Mouse (Mus musculus): ENCODE measurements around the gene Gm49486. TPM values are rescaled to one million over a fixed set of nuclear protein-coding genes. Genes with fewer than 3 reads are reported as not detected.
"Not testable (repeated sequence)": the region's sequence is repeated elsewhere in the genome, so short reads cannot be mapped to it uniquely, and the experiment has no call there.

Gm49486 gene
- total RNA-seq, 4 experiments from 2014 or later: 0.18 to 1.2 (median 0.63) TPM

DNA sequence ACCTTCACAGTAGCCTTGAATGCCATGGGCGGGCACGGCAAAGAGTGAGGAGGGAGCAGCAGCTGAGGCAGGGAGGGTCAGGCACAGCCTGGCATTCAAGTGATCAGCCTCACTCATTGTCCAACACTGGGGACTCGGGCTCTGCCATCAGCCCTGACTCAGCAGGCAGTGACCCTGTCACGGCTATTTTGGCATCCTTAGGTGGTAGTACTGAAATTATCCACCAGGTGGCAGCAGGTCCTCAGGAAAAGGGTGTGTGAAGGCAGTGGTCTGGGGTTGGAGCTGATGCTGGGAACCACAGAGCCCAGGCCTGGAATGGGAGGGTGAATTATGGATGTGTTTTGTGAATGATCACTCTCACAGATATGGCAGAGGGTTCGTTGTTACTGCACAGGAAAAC lies 4.5 kb upstream of the Gm49486 start:
- peak; percentile 74 to 82 for DNase-seq (ENCODE audit: low spot score in 2 of 2)

DNA sequence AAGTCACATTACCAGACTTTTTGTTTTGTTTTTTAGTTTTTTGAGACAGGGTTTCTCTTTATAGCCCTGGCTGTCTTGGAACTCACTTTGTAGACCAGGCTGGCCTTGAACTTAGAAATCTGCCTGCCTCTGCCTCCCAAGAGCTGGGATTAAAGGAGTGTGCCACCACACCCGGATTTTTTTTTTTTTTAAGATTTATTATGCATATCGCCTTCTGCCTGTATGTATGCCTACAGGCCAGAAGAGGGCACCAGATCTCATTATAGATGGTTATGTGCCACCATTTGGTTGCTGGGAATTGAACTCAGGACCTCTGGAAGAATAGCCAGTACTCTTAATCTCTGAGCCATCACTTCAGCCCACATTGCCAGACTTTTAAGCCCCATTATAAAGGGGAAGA lies 3.4 kb upstream of the Gm49486 start:
- DNase-seq (ENCODE audit: low spot score in 2 of 2): not testable (repeated sequence)

DNA sequence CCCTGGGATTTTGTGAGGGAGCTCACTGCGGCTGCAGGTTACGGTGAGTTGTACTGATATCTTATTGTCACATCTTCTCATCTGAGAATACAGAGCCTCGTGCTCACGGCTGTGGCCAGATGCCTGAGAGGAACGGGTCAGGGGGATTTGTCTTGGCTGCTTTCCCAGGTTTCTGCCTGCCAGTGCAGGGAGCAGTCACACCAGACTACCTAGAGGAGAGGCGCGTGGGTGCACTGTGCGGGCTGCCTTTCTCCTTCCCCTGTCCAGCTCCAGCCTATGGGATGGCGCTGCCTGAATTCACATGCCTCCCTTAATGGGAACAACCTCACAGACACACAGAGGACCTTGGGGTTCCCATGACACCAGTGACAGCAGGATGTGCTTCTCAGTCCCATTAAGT lies 6.1 kb downstream of the Gm49486 start:
- no peak for DNase-seq (ENCODE audit: low spot score in 2 of 2)

DNA sequence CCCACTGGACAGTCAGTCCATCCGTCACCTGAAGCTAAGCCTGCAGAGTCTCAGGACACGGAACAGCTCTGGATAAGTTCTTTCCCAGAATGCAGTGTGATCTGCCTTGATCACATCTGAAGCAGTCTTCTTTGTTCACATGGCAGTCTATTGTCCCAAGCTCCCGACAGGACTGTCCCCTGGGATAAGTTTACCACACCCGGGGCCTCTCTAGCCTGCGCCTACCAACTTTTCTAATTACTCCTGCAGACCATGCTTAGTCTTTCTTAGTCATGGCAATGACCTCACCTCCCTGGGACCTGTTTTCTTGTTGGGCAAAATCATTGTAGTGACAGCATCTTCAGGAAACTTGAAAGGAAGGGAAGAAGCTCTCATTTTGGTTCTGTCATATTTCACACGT lies 8.8 kb downstream of the Gm49486 start:
- DNase-seq (ENCODE audit: low spot score in 2 of 2): no peak

DNA sequence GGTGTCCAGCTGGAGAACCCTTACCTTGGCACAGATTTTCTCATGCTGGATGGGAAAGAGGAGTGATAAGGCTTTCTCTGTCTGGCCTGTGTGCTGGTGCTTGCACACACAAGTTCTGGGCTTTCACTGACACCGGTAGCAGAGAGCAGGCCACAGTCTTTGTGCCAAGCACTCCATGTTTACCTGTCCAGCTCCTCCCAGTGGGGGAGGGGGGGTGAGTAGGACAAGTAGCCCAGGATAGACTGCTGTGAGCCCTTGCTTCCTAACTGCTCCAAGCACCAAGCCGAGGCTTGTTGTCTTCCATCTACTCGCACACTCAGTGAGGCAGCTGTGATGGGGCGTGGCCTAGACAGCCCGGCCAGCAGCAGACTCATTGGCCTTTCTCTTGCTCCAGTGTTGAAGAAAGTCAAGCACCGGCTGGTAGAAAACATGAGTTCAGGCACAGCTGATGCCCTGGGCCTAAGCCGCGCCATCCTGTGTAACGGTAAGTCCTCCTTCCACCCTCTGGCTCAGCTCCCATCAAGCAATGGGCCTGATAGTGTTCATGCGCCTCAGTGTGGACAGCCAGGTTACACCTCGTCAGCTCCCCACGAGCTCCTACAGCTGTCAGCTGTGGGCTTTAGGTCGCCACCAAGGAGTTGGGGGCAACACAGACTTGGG lies 13.5 kb downstream of the Gm49486 start:
- DNase-seq (ENCODE audit: low spot score in 2 of 2): no peak

DNA sequence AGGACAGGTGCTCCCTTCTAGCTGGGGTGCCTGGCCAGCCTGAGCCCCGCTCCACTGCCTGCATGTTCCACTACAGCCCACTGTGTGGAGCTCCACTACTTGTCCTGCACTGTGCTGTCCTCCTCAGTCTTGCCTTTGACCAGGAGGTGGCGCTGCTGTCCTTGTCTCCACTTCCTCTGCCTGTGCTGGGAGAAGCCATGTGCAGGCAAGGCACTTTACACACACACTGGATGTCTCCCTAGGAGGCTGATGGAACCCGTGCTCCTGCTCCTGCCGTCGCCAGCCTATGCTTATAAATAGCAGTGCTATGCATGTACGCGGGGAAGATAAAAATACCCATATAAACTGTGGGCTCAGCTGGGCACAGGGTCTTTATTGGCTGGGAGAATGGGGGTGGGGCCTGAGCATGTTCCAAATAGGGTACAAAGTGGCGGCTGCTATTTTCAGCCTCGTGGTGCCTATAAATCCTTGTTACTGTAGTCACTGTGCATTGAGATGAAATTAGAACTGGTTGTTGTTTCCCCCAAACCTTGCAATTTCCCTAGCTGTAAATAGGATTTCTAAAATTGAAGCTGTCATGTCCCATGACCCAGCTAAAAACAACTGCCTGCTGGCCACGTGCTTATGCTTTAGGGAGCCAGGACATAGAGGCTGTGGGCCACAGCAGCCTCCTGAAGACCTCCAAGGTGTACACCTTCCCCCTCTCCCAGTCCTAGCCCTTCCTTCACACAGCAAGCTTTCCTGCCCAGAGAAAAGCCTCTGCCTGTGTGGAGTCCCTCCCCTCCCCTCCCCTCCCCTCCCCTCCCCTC lies 14.2 kb downstream of the Gm49486 start:
- peak; percentile 90 to 98 for DNase-seq (ENCODE audit: low spot score in 2 of 2)

DNA sequence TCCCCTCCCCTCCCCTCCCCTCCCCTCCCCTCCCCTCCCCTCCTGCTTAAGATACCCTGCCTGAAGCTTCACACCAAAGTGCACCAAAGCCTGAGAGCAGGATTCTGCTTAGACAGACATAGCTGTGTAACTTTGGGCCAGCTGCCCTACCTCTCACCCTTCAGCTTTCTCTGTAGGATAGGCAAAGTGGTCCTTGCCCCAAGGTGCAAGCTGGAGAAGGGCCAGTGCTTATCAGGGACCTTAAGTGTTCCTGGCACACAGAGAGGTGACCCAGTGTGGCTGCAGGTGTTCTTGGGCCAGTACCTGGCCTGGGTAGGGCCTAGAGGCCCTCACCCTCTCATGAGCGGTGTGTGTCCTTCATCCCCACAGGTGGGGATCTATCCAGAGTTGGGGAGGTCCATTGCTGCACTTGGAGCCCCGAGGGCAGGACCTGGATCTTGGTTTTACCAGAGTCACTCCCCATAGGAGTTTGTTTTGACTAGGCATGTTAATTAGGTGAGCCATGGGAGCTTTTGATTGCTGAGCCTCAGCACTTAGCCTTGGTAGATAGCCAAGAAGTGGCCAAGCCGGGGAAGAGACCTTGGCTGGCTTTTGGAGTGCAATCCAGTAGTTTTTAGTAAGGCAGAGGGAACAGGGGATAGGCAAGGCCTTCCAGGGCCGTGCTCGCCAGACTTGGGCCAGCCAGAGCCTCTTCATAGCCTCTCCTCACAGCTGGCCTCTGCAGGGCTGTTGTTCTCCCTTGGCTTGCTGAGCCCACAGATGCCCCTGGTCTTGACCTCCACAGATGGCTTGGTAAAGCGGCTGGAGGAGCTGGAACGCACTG lies 15.1 kb downstream of the Gm49486 start:
- no peak for DNase-seq (ENCODE audit: low spot score in 2 of 2)

DNA sequence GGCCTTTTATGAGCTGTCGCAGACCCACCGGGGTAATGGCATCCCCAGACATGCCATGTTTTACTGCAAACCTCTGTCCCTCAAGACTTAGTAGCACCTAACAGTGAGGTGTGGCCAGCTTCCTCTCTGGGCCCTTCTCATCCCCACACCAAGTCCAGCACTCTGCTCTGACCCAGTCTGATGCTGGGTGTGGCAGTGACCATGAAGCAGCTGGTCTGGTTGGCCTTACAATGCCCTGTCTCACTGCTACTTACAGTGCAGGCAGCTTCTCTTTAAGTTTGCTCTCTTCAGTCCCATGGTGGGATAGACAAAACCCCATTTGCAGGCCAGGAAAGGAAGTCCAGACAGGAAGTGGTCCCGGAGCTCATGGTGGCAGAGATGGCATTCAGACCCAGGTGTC lies 16.1 kb downstream of the Gm49486 start:
- no peak for DNase-seq (ENCODE audit: low spot score in 2 of 2)

DNA sequence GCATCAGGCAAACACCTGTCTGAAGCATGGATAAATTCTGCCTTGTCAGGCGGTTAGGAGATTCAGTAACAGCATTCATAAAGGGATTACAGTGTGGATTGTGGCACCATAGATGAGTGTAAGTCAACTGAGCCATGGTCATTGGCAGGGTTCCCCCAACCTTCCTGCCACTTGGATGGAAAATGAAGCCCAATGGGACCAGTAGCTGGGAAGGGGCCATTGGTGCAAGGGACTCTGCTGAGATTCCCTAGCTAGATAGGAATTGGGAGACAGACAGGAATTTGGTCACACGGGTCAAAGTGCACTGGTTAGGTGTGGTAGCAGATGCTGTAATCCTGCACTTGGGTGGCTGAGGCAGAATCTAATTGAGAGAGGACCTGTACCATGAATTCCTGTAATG lies 21.0 kb downstream of the Gm49486 start:
- no peak for DNase-seq (ENCODE audit: low spot score in 2 of 2)

DNA sequence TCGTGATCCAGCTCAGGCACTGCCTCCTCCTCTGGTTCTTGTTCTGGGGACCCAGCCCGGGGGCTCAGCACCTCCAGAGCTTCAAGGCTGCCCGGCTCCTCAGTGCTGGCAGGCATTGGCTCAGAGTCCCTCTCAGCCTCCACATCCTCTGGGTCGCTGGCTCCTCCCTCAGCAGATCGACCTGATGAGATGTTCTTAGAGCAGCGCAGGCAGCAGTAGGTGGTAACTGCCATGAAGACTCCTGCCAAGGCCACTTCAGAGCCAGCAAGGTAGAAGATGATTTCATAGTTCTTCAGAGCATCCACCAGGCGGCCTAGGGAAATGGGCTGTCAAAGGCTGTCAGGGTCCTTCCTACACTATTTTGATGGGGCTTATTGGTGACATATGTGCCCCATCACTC lies 22.0 kb downstream of the Gm49486 start:
- DNase-seq (ENCODE audit: low spot score in 2 of 2): no peak

DNA sequence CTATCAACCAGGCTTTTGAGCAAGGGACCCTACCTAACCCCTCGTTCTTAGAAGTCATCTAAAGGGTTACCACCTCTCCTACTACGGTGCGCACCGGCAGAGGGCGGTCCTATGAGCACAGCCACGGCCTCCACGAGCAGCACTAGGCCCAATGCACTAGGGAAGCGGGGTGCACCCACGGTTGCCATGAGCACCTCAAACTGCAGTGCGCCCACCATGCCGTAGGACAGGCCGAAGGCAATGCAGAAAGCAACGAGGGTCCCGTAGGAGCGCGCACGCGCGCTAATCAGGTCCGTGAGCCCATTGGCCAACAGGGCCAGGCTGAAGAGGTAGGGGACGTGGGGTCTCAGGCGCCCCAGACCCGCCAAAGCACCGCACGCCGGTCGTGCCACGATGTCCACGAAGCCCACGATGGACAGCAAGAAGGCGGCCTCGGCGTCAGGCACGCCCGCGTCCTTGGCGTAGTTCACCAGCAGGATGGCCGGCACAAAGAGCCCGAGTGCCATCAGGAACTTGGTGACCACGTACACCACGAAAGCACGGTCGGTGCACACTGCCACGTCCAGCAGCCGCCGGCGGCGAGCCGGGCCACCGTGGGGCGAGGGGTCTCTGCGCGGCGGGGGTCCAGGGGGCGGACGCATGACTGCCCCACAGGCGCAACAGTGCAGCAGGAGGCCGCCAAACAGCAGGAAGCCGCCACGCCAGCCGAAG lies 22.7 kb downstream of the Gm49486 start:
- no peak for DNase-seq (ENCODE audit: low spot score in 2 of 2)

DNA sequence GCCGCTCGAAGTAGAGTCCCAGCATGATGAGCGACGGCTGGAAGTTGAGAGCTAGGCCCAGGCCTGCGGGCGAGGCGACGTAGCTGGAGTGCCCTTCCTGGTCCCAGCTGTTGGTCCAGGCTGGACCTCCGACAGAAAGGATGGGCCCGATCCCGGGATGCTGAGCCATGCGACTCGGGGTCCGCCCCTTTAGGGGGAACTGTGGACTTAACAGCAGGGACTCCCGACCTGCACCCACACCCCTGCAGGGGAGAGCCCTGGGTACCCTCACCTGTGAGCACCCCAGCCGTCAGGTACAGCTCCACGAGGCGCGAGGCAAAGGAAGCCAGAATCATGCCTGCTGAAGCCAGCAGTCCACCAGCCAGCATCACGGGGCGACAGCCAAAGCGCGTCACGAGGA lies 23.4 kb downstream of the Gm49486 start:
- no peak for DNase-seq (ENCODE audit: low spot score in 2 of 2)

DNA sequence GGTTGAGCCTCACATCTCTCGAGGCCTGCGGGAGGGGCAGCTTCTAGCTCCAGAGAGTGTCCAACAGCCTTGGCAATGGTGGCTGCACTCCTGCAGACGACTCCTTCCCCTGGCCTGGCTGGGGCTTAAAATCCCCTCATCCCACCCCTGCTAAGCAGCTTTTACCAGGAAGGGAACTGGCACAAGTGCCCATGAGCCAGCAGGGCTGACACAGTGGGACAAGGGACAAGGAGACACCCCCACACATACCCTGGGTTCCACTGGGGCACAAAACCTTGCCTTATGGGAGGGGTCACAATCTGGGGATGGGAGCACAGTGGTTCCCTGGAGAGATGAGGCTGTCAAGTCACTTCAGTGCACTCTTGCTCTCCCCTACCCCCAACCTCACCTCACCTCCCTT lies 25.5 kb downstream of the Gm49486 start, which contains the start of gene Slc16a8:
Gene Slc16a8, minus strand, starts transcription at position 101 of the 400 bp plus-strand sequence.
- DNase-seq (ENCODE audit: low spot score in 2 of 2): no peak

DNA sequence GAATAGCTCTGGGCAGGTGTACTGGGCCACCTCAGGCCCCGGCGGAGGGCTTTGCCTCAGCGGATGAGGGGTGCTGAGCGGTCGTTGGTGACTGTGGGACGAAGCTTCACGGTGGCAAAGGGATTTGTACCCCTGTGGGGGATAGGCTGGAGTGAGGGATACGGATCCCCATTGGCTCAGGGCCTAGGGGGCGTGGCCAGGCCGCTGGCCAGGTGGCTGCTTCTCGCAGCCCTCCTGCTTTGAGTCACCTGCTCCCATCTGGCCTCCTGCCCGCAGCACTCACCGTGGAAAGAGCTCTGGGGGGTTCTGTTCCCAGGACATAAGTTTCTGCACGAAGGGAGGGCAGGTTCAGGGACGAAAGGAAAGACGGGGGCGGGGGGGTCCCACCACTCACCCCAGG lies 29.3 kb downstream of the Gm49486 start:
- no peak for DNase-seq (ENCODE audit: low spot score in 2 of 2)

DNA sequence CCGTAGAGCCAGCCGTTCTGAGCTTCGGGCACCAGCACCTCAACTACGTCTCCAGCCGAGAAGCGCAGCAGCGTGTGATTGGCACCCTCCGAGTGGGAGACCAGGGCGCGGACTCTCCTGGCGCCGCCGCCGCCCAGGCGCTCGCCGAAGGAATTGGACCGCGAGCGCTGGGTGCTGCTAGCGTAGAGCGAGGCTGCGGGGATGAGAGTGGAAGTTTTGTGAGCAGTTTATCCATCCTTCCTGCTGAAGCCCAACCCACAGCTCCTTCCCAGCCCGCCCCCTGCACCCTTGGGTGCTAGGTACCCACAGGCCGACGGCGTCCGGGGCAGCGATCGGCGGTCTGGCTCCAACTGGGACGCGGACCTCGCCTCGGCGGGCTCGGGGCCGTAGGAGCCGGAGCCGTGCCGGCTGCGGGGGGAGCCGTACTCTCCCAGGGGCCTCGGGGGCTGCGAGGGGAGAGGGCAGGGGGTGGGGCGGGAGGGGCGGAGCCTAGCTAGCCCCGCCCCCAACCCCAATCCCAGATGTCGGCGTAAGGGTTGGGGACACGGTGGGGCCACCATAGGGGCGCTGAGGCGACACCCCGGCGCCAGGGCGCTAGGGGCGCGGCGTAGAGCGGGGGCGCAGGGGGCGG lies 32.0 kb downstream of the Gm49486 start:
- no peak for DNase-seq (ENCODE audit: low spot score in 2 of 2)

DNA sequence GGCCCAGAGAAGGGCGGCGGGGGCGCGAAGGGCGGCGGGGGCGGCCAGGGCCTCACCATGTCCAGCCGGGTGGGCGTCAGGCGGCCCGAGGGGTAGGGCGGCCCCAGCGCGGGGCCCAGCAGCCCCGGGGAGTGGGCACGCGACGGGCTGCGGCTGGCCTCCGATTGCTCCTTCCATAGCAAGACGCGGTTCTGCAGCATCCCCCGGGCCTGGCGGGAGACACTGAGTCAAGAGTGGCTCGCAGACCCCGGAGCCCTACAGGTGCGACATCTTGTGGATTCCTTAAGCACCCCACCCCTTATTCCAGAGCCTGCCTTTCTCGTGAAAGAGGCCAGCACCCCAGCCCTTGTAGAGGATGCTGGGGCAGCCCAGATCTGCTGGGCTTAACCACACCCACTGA lies 32.6 kb downstream of the Gm49486 start:
- DNase-seq (ENCODE audit: low spot score in 2 of 2): no peak

DNA sequence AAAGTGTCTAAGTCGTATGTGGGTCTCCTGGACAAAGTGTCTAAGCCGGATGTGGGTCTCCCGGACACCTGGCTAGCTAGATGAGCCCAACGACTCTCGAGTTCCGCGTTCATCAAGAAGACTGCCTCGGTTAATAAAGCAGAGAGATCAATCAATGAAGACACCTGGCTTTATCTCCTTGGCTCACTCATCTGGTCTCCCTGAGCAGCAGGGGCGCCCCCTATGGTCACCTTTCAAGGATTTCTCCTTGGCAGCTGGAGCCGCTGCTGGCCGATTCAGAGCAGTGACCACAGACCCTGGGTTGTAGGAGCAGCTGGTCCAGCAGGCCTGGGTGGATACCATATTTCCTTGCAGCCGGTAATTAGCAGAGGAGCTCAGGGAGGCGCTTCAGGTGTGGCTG lies 33.2 kb downstream of the Gm49486 start:
- no peak for DNase-seq (ENCODE audit: low spot score in 2 of 2)

DNA sequence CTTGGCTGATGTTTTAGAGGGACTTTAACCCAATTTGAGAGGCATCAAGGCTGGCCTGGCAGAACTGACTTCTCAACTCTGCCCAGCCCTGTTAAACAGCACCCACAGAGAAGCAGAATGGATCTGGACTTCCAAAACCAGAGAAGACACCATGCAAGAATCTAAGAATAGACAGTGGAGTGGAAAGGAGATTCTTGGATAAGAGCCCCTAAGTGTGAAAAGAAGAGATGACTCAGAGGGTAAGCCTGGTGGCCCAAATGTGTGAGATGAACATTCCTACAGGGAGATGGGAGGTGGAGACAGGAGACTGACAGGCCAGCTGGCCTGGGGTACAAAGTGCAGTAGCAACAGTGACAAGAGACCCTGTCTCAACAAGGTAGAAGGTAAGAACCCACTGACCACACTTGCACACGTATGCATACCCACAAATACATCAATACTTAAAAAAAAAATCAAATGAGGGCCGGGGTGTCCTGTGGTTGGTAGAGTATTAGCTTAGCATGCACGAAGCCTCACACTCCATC lies 33.7 kb downstream of the Gm49486 start:
- no peak for DNase-seq (ENCODE audit: low spot score in 2 of 2)

DNA sequence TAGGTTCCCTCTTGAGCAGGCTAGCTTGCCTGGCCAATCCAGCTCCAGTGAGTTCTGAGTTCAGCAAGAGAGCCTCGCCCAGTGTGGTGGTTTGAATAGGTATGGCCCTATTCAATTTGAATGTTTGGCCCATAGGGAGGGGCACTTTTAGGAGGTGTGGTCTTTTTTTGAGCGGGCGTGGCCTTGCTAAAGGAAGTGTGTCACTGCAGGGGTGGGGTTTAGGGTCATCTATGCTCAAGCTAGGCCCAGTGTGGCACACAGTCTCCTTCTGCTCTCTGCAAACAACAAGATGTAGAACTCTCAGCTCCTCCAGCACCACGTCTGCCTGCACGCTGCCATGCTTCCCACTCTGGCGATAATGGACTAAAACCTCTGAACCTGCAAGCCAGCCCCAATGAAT lies 34.5 kb downstream of the Gm49486 start:
- DNase-seq (ENCODE audit: low spot score in 2 of 2): no peak

DNA sequence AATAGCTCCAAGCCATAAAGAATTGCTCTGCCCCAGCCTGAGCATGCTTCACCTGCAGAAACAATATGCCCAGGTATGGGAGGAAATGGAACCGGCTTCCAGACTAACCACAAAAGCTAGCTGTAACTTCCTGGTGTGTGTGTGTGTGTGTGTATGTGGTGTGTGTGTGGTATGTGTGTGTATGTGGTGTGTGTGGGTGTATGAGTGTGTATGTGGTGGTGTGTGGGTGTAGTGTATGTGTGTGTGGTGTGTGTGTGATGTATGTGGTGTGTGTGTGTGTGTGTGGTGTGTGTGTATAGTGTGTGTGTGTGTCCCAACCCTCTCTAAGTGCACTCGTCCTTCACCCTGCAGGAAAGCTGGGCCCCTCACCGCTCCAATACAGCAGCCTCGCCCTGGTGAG lies 36.2 kb downstream of the Gm49486 start:
- DNase-seq (ENCODE audit: low spot score in 2 of 2): no peak

DNA sequence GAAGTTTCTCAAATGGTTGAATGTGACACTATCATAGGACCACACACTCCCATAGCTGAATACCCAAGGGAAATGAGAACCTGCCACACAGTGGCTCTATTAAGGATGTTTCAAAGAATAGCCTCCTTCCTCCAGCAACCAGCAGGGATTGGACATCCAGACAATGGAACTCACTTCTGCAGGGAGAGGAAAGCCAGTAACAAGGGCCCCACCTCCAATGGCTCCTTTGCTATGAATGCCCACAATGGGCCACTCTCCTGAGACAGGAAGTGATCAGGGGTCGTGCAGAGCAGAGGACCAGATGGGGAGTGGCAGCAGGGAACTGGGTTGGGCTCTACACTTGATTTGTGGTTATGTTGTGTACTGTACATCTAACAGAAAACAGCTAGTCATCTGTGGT lies 39.3 kb downstream of the Gm49486 start:
- no peak for DNase-seq (ENCODE audit: low spot score in 2 of 2)
